Mouse (Mus musculus) hindbrain, embryonic 15.5 days (tissue): Measurements from ENCODE around the gene Gm44511. TPM values are rescaled to one million over a fixed set of nuclear protein-coding genes. Genes with fewer than 3 reads are reported as not detected.

Experiments
- ATAC-seq: fragments of 200-750 bp; cut with Nextera tagmentation; 2 replicates; pipeline ENCODE4 v1.8.0; 2017; ENCODE audit warnings: low read depth, moderate number of reproducible peaks, moderate TSS enrichment; ENCODE audit not compliant: low FRiP score
- H3K27ac ChIP-seq: fragments of 300-500 bp; sonication (generic); replicated peaks from 2 replicates; pipeline ENCODE4 v1.5.1; 2015; ENCODE audit warnings: mild to moderate bottlenecking, inconsistent platforms
- H3K27me3 ChIP-seq: fragments of 300-500 bp; sonication (generic); 2 replicates; pipeline ENCODE4 v1.6.1; 2015; ENCODE audit warnings: control low read depth, inconsistent platforms
- H3K36me3 ChIP-seq: fragments of 300-500 bp; sonication (generic); 2 replicates; pipeline ENCODE4 v1.6.1; 2015; ENCODE audit warnings: control low read depth, inconsistent platforms
- H3K4me1 ChIP-seq: fragments of 300-500 bp; sonication (generic); replicated peaks from 2 replicates; pipeline ENCODE4 v1.6.1; 2015; ENCODE audit warnings: control low read depth, inconsistent platforms
- H3K4me2 ChIP-seq: fragments of 300-500 bp; sonication (generic); 2 replicates; pipeline ENCODE4 v1.6.1; 2015; ENCODE audit warnings: moderate library complexity, mild to moderate bottlenecking, inconsistent platforms
- H3K4me3 ChIP-seq: fragments of 300-500 bp; sonication (generic); 2 replicates; pipeline ENCODE4 v1.5.1; 2015; ENCODE audit warnings: mild to moderate bottlenecking, inconsistent platforms
- H3K9ac ChIP-seq: fragments of 300-500 bp; sonication (generic); 2 replicates; pipeline ENCODE4 v1.6.1; 2015; ENCODE audit warnings: inconsistent platforms
- H3K9me3 ChIP-seq: fragments of 300-500 bp; sonication (generic); 2 replicates; pipeline ENCODE4 v1.6.1; 2016; ENCODE audit warnings: control low read depth, inconsistent platforms
- WGBS: fragments of 180-500 bp; shearing (Covaris S2); methylation state at CpG from one replicate; pipeline ENCODE4 v1.1.7; 2015; 5-methylcytosine and 5-hydroxymethylcytosine counted together
- polyA plus RNA-seq: library from polyadenylated mRNA; unstranded; fragments of >200 nt; fragmentation: Nextera tagmentation; extraction: Ambion mirVana; gene quantifications from 2 replicates; pipeline ENCODE4 v1.2.1, GENCODE M21; 2015

Gene Gm44511
- polyA plus RNA-seq, 1 experiment from 2014 or later, result not detected

DNA sequence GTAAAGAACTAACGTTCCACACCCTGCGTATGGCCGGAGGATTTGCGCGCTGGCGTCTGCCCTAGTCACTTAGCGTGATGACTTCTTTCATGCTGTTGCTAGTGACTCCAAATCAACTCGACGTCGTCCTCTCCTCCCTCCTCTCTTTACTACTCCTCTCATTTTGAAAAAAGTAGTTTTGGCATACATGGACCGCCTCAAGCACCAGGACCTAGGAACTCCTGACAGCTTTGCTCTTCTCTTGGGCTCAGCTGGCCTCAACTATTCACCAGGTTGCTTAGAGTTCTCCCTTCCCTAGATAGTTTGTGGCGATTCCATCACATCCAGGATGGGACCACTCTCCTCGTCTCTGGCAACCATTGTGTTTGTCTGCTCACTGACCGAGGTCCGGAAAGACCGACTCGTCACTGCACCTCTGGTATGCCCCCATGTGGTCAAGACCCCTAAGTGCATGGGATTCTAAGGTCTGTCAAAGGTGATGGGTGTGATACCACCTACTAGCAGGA, 13.2 kb upstream of the Gm44511 start:
- H3K4me3 ChIP-seq, result peak overlapping the region; percentile 94
- no peaks in the 10 kb centered on the region for H3K9me3 ChIP-seq
- H3K27me3 ChIP-seq, result no peaks in the 10 kb centered on the region
- no peak for ATAC-seq
- H3K4me2 ChIP-seq, result peak overlapping the region; percentile 84
- H3K27ac ChIP-seq, result peak overlapping the region; percentile 94
- peaks cover 32% of the 10 kb centered on the region for H3K4me1 ChIP-seq
- WGBS, result under 1% methylated on average over 17 of the region's 17 CpGs
- peak overlapping the region; percentile 75 for H3K9ac ChIP-seq
- no peaks in the 10 kb centered on the region for H3K36me3 ChIP-seq

DNA sequence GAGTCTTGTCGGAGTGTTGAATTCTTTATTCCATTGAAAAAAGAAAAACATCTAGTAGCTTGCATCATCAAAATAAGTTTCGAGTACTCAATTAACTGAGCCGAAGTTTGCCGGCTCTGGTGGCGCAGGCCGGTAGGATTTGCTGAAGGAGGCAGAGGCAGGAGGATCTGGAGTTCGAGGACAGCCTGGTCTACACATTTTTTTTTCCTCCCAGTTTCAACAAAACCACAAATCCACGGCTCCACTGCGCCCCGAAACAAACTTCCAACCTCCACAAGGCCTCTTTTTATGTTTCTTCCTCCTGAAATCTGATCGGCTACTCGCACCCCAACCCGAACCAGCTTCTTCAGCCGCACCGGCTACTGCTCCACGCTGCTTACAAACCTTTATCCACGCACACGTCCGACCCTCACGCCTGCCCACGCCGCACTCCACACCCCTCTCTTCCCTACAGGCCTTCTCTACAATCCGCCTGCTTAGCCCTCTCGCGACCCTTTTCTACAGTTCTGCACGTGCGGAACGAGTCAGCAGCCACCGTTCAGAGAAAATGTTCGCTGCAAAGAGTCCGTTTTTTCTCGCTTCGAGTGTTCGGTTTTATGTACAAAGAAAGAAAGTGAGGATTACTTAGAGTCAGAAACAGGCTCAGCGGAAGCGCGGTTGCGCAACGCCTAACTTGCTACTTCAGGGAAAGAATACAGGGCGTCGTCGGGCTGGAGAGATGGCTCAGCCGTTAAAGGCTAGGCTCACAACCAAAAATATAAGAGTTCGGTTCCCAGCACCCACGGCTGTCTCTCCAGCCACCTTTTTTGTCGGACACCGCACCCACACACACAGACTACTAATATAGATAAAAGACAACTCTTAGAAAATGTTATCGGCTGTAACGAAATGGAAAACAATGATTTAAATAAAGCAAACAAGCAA, 12.5 kb upstream of the Gm44511 start:
- WGBS, result under 1% methylated on average over 49 of the region's 49 CpGs
- H3K4me3 ChIP-seq, result peak overlapping the region; percentile 94
- peak overlapping the region; percentile 75 for H3K9ac ChIP-seq
- peaks cover 28% of the 10 kb centered on the region for H3K4me1 ChIP-seq
- H3K36me3 ChIP-seq, result no peaks in the 10 kb centered on the region
- peak; percentile 69 for ATAC-seq
- peak overlapping the region; percentile 94 for H3K27ac ChIP-seq
- no peaks in the 10 kb centered on the region for H3K9me3 ChIP-seq
- H3K4me2 ChIP-seq, result peak overlapping the region; percentile 84
- no peaks in the 10 kb centered on the region for H3K27me3 ChIP-seq

DNA sequence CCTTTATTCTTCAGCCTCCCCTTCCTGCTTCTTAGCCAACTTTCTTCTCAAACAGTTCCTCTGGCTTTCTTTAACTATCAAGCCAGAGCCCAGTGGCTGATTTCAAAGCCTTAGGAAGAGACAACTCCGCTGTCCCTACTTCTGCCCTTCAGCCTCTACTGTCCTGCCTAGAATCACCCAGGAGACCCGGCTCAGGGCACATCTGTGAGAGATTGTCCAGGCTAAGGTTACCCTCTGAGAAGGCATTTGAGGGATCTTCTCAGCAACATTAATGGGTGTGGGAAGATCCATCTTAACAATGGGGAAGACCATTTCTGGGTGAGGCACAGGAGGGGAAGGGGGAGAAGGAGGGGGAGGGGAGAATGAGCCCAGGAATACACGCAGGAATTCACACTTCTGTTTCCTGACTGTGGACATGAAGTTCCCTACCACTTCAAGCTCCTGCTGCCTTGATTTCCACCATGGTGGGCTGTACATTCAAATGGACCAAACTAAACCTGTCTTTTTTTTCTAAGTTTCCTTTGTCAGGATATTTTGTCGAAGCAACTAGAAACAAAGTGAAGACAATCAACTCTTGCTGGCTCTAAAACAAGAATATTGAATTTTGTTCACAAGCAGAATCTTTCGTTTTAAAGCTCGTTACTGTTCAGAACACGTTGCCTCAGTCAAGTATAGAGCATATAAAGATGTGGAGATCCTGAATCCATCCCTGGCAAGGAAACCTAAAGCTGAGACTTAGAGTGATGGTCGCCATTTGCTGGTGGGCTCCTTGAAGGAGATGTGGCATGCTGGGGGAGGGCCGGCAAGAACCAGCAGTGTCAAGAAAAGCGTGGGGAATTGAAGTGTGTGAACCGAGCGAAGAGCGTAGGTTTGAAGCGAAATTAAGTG, 11.6 kb upstream of the Gm44511 start:
- Histone ChIP-seq H3K4me2 (peak overlapping the region; percentile 84), H3K4me3 (peak overlapping the region; percentile 94), H3K27ac (peak overlapping the region; percentile 94), H3K36me3 (no peaks in the 10 kb centered on the region), H3K9ac (peak overlapping the region; percentile 60), H3K27me3 (no peaks in the 10 kb centered on the region), H3K9me3 (no peaks in the 10 kb centered on the region), H3K4me1 (peaks cover 28% of the 10 kb centered on the region)
- 1% methylated on average over 14 of the region's 14 CpGs for WGBS
- ATAC-seq, result peak; percentile 40

DNA sequence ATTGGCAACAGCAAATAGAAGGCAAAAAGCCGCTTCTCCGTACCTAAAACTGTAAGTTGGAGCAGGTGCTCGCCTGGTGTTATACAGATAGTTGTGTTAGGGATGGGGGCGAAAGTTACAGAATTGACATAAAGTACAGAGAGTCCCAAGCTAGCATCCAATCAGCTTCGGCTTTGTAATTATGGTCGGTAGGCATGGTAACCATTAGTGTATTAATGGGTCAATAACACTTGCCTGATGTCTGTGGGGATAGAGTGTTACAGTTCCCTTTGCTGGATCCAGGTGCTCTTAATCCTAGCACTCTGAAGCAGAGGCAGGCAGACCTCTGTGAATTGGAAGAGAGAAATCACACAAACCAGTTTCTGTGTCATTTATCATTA, 10.8 kb upstream of the Gm44511 start:
- Histone ChIP-seq H3K4me1 (peaks cover 24% of the 10 kb centered on the region), H3K9ac (peak overlapping the region; percentile 60; the same call in 1 of the 2 replicates), H3K4me2 (peak overlapping the region; percentile 84), H3K36me3 (no peaks in the 10 kb centered on the region), H3K27ac (peak overlapping the region; percentile 94), H3K4me3 (peak overlapping the region; percentile 94), H3K27me3 (no peaks in the 10 kb centered on the region), H3K9me3 (no peaks in the 10 kb centered on the region)
- 82% methylated on average over 6 of the region's 6 CpGs for WGBS
- ATAC-seq, result no peak

DNA sequence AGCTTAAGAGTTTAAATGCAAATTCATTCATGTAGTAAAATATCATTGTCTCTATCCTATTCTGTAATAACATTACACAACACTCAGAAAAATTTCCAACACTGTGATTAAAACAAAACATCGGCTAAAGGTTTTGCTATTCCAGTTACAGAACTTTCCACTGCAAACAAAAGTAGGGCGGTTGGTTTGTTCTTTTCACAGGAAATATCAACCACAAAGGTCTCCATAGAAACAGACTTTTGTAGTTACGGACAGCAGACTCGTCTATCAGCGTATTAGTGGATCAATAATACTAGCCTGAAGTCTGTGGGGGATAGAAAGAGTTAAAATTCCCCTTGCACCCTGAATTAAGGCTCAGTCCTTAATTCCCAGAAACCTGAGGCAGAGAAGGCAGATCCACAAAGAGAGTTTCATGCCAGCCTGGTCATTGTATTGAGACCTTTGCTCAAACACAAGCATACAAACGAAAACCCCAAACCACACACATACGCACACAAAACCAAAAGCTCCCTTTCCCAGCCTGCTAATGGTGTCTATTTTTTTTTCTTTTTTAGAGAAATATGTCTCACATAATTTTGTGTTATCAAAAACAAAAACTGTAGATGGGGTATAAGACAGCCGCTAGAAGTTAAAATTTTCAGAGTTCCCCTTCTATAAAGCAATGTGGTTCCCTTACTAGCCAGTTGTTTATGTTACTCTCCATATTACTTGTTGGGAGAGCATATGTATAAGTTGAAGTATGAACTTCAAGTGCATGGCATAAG, 10.3 kb upstream of the Gm44511 start:
- H3K4me1 ChIP-seq, result peaks cover 19% of the 10 kb centered on the region
- WGBS, result 66% methylated on average over 8 of the region's 8 CpGs
- no peak overlapping the region for H3K4me3 ChIP-seq
- ATAC-seq, result no peak
- H3K27ac ChIP-seq, result no peak overlapping the region
- H3K9me3 ChIP-seq, result no peaks in the 10 kb centered on the region
- H3K36me3 ChIP-seq, result no peaks in the 10 kb centered on the region
- peak overlapping the region; percentile 84; the same call in 1 of the 2 replicates for H3K4me2 ChIP-seq
- no peak overlapping the region for H3K9ac ChIP-seq
- no peaks in the 10 kb centered on the region for H3K27me3 ChIP-seq

DNA sequence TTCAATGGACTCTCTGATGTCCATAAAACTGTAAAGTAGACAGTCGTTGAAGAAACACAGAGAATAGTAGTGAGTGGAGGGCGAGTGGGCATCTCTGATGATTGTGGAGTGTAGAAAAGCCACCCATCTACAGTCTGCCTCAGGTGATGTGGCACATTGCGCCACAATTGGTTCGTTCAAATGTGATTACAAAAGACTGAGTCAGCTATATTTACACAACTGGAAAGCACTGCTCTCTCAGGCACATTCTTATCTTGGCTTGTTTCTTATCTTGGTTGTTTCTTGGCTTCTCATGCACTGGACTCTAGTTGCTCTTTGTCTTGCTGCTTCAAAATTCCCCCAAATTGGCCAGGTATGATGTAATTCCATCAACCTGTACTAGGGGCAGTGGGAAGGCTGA, 9.5 kb upstream of the Gm44511 start:
- peaks cover 19% of the 10 kb centered on the region for H3K4me1 ChIP-seq
- WGBS, result 86% methylated on average over 4 of the region's 4 CpGs

DNA sequence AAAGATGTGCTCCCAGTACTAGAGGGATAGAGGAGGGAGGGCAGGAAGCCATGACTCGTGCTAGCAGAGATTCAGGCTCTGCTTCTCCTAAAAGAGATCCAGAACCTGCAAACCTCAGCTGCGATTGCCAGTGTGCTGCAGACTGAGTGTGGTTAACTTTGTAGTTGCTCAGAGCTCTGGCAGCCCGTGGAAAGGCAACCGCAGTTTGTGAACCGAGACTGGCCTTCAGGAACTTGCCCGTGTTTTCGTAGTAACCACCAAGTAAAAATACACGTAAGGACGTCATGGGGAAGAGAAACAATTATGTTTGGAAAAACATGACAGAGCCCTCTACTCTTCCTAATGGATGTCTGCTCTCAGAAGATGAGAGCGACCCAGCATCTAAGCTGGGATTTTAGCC, 6.9 kb upstream of the Gm44511 start:
- no peak overlapping the region for H3K4me2 ChIP-seq
- WGBS, result 85% methylated on average over 10 of the region's 10 CpGs
- no peak overlapping the region for H3K9ac ChIP-seq
- no peak overlapping the region for H3K27ac ChIP-seq
- H3K4me3 ChIP-seq, result no peak overlapping the region
- no peaks in the 10 kb centered on the region for H3K36me3 ChIP-seq
- no peaks in the 10 kb centered on the region for H3K27me3 ChIP-seq
- ATAC-seq, result no peak
- H3K4me1 ChIP-seq, result peaks cover 9% of the 10 kb centered on the region
- no peaks in the 10 kb centered on the region for H3K9me3 ChIP-seq

More for the DNA sequence above, 9.5 kb upstream of the Gm44511 start:
- H3K36me3 ChIP-seq, result no peaks in the 10 kb centered on the region
- H3K27me3 ChIP-seq, result no peaks in the 10 kb centered on the region
- no peaks in the 10 kb centered on the region for H3K9me3 ChIP-seq
- no peak overlapping the region for H3K9ac ChIP-seq
- H3K4me3 ChIP-seq, result no peak overlapping the region
- H3K4me2 ChIP-seq, result no peak overlapping the region
- no peak for ATAC-seq
- no peak overlapping the region for H3K27ac ChIP-seq

DNA sequence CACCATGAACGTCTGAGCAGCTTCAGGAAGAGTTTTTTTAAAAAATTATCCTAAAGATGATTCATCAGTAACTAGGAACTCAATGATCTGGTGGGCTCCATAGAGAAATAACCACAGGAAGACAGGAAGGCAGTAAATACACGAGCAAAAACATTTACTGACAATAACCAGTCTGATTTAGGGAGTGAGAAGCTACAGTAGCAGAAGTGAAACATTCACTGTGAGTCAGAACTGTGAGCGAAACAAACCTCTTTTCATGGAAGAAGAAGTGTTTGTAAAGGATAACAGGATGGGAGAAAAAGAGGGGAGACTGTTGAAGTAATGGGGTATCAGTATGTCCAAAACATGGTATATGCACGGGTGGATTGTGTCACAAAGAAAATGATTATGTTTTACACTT, 3.7 kb upstream of the Gm44511 start:
- 72% methylated on average over 4 of the region's 4 CpGs for WGBS
- no peaks in the 10 kb centered on the region for H3K27me3 ChIP-seq

DNA sequence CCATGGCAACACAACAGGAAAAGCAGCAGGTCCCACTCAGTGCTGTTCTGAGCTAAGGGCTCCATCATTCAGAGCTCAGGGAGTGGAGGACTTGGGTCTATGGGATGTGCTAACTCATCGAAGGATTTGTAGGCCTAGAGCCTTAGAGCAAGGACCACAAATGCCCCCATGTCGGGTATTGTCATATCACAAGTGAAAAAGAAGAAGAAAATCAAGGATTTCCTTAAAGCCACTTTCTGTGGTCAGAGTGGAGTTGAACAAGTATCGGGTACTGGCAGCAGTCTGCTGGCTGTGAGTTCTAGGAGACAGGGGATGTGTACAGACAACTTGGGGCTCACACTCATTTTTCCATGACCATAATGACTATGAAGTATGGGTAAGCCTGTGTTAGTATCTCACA, 666 bp upstream of the Gm44511 start:
- no peak for ATAC-seq
- Histone ChIP-seq H3K27ac (no peak overlapping the region), H3K9me3 (no peaks in the 10 kb centered on the region), H3K9ac (no peak overlapping the region), H3K36me3 (no peaks in the 10 kb centered on the region), H3K4me3 (no peak overlapping the region), H3K4me1 (no peaks in the 10 kb centered on the region), H3K27me3 (no peaks in the 10 kb centered on the region), H3K4me2 (no peak overlapping the region)
- 88% methylated on average over 3 of the region's 3 CpGs for WGBS

More for the DNA sequence above, 3.7 kb upstream of the Gm44511 start:
- H3K4me3 ChIP-seq, result no peak overlapping the region
- H3K9me3 ChIP-seq, result no peaks in the 10 kb centered on the region
- H3K4me1 ChIP-seq, result no peaks in the 10 kb centered on the region
- ATAC-seq, result no peak
- H3K9ac ChIP-seq, result no peak overlapping the region
- no peak overlapping the region for H3K4me2 ChIP-seq
- H3K36me3 ChIP-seq, result no peaks in the 10 kb centered on the region
- no peak overlapping the region for H3K27ac ChIP-seq

DNA sequence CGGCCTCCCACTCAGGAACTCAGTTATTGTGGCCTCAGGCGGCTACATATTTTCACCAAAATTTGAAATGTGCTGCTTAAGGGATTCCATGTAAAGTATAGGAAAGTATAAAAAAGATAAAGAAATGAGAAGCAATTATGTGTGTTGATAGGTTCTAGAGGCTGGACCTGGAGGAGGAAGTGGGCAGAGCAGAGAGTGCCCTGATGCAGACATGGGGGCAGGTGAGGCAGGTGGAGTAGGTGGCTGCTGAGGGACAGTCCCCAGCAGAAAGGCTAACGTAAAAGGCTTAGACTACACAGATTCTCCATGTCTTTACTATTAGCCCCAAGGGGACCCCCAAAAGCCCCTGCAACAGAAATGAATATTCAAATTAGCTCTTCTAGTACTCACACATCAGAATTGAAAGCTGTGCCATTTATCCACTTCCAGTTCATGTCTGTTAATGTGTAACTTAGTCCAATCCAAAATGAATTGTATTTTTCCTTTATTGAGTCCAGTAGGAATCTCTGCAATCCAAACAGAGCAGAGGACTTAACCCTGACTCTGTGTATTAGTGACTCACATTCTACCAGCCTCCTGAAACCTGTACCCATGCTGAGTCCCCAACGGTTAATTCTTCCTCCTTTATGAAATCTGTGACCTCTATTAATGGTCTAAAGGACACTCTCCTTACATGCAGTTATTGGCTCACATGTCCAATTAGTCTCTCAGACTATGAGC, 7.9 kb downstream of the Gm44511 start:
- H3K27me3 ChIP-seq, result no peaks in the 10 kb centered on the region
- no peak overlapping the region for H3K4me2 ChIP-seq
- no peak overlapping the region for H3K9ac ChIP-seq
- no peaks in the 10 kb centered on the region for H3K4me1 ChIP-seq
- no peaks in the 10 kb centered on the region for H3K9me3 ChIP-seq
- no peaks in the 10 kb centered on the region for H3K36me3 ChIP-seq
- H3K4me3 ChIP-seq, result no peak overlapping the region
- no peak overlapping the region for H3K27ac ChIP-seq
- 75% methylated on average over 4 of the region's 4 CpGs for WGBS
- no peak for ATAC-seq

DNA sequence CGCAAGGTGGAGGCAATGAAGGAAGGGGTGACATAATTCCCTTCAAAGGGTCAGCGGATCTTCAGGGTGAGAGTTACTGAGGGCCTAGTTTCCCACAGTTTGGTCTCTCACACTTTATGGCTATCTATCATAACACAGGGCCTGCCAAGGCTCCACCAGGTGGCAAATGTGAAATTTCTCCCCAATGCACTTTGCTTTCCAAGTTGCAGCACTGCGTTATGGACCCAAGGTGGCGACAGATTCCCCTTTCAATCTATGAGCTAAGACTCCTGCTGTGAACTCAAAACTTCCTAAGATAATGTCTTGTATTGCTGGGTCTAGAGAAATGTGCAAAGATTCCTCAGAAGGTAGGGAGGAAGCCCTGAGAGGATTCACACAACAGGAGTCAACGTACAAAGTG, 17.6 kb downstream of the Gm44511 start:
- Histone ChIP-seq H3K4me2 (no peak overlapping the region), H3K4me1 (no peaks in the 10 kb centered on the region), H3K36me3 (no peaks in the 10 kb centered on the region), H3K4me3 (no peak overlapping the region), H3K9ac (no peak overlapping the region), H3K27me3 (no peaks in the 10 kb centered on the region), H3K9me3 (no peaks in the 10 kb centered on the region), H3K27ac (no peak overlapping the region)
- 91% methylated on average over 5 of the region's 5 CpGs for WGBS
- ATAC-seq, result no peak
